Mouse (Mus musculus): Measurements from ENCODE around the gene Abtb2. TPM values are rescaled to one million over a fixed set of nuclear protein-coding genes. Genes with fewer than 3 reads are reported as not detected.

Gene Abtb2
- polyA plus RNA-seq, 1 experiment from 2014 or later = 10.5 TPM

GRCm38 (mm10) chr2:103659648-103660556 lies 93.8 kb downstream of the Abtb2 start:
- Histone ChIP-seq H3K4me2 (replicated peaks) (no peak overlapping the region), H3K27ac (peak overlapping the region; percentile 40; the same call in 1 of the 2 replicates), H3K4me1 (replicated peaks; ENCODE audit: control insufficient read depth, insufficient read depth, low read length) (peaks cover 11% of the 10 kb centered on the region), H3K9ac (no peak overlapping the region), H3K27me3 (ENCODE audit: control insufficient read depth, insufficient read depth, low read length) (no peaks in the 10 kb centered on the region), H3K4me3 (replicated peaks; ENCODE audit: low read length) (no peak overlapping the region), H3K36me3 (replicated peaks; ENCODE audit: control insufficient read depth, insufficient read depth) (no peaks in the 10 kb centered on the region), H3K9me3 (ENCODE audit: control insufficient read depth, low read length) (no peaks in the 10 kb centered on the region)
- 57% methylated on average over 15 of the region's 15 CpGs for WGBS
- DNase-seq (ENCODE audit: low spot score) (no peak), ATAC-seq (ENCODE audit: low FRiP score) (0 out of 2 replicates have a peak, but pooled peaks have one; percentile 27)

GRCm38 (mm10) chr2:103661696-103662095 lies 95.6 kb downstream of the Abtb2 start:
- ATAC-seq (ENCODE audit: low FRiP score) (no peak), DNase-seq (ENCODE audit: low spot score) (no peak)
- H3K27ac ChIP-seq = no peak overlapping the region
- H3K9ac ChIP-seq = no peak overlapping the region
- no peak overlapping the region for H3K4me3 ChIP-seq (replicated peaks; ENCODE audit: low read length)
- H3K4me1 ChIP-seq (replicated peaks; ENCODE audit: control insufficient read depth, insufficient read depth, low read length) = peaks cover 11% of the 10 kb centered on the region
- H3K9me3 ChIP-seq (ENCODE audit: control insufficient read depth, low read length) = no peaks in the 10 kb centered on the region
- H3K27me3 ChIP-seq (ENCODE audit: control insufficient read depth, insufficient read depth, low read length) = no peaks in the 10 kb centered on the region
- 36% methylated on average over 1 of the region's 1 CpGs for WGBS
- H3K4me2 ChIP-seq (replicated peaks) = no peak overlapping the region
- no peaks in the 10 kb centered on the region for H3K36me3 ChIP-seq (replicated peaks; ENCODE audit: control insufficient read depth, insufficient read depth)

- no peaks in the 10 kb centered on the region for H3K36me3 ChIP-seq (replicated peaks; ENCODE audit: control insufficient read depth, insufficient read depth)
- peaks cover 11% of the 10 kb centered on the region for H3K4me1 ChIP-seq (replicated peaks; ENCODE audit: control insufficient read depth, insufficient read depth, low read length)
- DNase-seq (ENCODE audit: low spot score) (no peak), ATAC-seq (ENCODE audit: low FRiP score) (no peak)
- H3K9me3 ChIP-seq (ENCODE audit: control insufficient read depth, low read length) = no peaks in the 10 kb centered on the region
- no peaks in the 10 kb centered on the region for H3K27me3 ChIP-seq (ENCODE audit: control insufficient read depth, insufficient read depth, low read length)
- 70% methylated on average over 4 of the region's 4 CpGs for whole genome bisulfite sequencing
- no peak overlapping the region for H3K9ac ChIP-seq
- no peak overlapping the region for H3K4me2 ChIP-seq (replicated peaks)
- H3K27ac ChIP-seq = no peak overlapping the region
- H3K4me3 ChIP-seq (replicated peaks; ENCODE audit: low read length) = no peak overlapping the region
These were observed 96.0 kb downstream of the Abtb2 start for GRCm38 (mm10) chr2:103662121-103662520.

GRCm38 (mm10) chr2:103664341-103664740 lies 98.2 kb downstream of the Abtb2 start:
- H3K9ac ChIP-seq = no peak overlapping the region
- H3K36me3 ChIP-seq (replicated peaks; ENCODE audit: control insufficient read depth, insufficient read depth) = no peaks in the 10 kb centered on the region
- H3K4me2 ChIP-seq (replicated peaks) = no peak overlapping the region
- WGBS = 87% methylated on average over 6 of the region's 6 CpGs
- H3K4me3 ChIP-seq (replicated peaks; ENCODE audit: low read length) = no peak overlapping the region
- H3K9me3 ChIP-seq (ENCODE audit: control insufficient read depth, low read length) = no peaks in the 10 kb centered on the region
- H3K4me1 ChIP-seq (replicated peaks; ENCODE audit: control insufficient read depth, insufficient read depth, low read length) = peaks cover 27% of the 10 kb centered on the region
- H3K27me3 ChIP-seq (ENCODE audit: control insufficient read depth, insufficient read depth, low read length) = no peaks in the 10 kb centered on the region
- DNase-seq (ENCODE audit: low spot score) (no peak), ATAC-seq (ENCODE audit: low FRiP score) (no peak)
- H3K27ac ChIP-seq = no peak overlapping the region

GRCm38 (mm10) chr2:103667962-103668815 lies 102.1 kb downstream of the Abtb2 start:
- H3K4me1 ChIP-seq (replicated peaks; ENCODE audit: control insufficient read depth, insufficient read depth, low read length) = peaks cover 23% of the 10 kb centered on the region
- no peak overlapping the region for H3K4me2 ChIP-seq (replicated peaks)
- no peak overlapping the region for H3K27ac ChIP-seq
- H3K36me3 ChIP-seq (replicated peaks; ENCODE audit: control insufficient read depth, insufficient read depth) = no peaks in the 10 kb centered on the region
- no peaks in the 10 kb centered on the region for H3K9me3 ChIP-seq (ENCODE audit: control insufficient read depth, low read length)
- no peaks in the 10 kb centered on the region for H3K27me3 ChIP-seq (ENCODE audit: control insufficient read depth, insufficient read depth, low read length)
- H3K4me3 ChIP-seq (replicated peaks; ENCODE audit: low read length) = no peak overlapping the region
- peak; percentile 64 for DNase-seq (ENCODE audit: low spot score)
- no peak overlapping the region for H3K9ac ChIP-seq
- peak; percentile 71; the same call in 1 of the 2 replicates for ATAC-seq (ENCODE audit: low FRiP score)
- WGBS = 55% methylated on average over 8 of the region's 8 CpGs

- Histone ChIP-seq H3K9ac (no peak overlapping the region), H3K4me3 (replicated peaks; ENCODE audit: low read length) (no peak overlapping the region), H3K4me2 (replicated peaks) (no peak overlapping the region), H3K27ac (no peak overlapping the region), H3K4me1 (replicated peaks; ENCODE audit: control insufficient read depth, insufficient read depth, low read length) (peaks cover 23% of the 10 kb centered on the region), H3K36me3 (replicated peaks; ENCODE audit: control insufficient read depth, insufficient read depth) (no peaks in the 10 kb centered on the region), H3K9me3 (ENCODE audit: control insufficient read depth, low read length) (no peaks in the 10 kb centered on the region), H3K27me3 (ENCODE audit: control insufficient read depth, insufficient read depth, low read length) (no peaks in the 10 kb centered on the region)
- ATAC-seq (ENCODE audit: low FRiP score) (no peak), DNase-seq (ENCODE audit: low spot score) (no peak)
- 75% methylated on average over 8 of the region's 8 CpGs for WGBS
These were observed 102.8 kb downstream of the Abtb2 start for GRCm38 (mm10) chr2:103668939-103669338.

GRCm38 (mm10) chr2:103669561-103669960 lies 103.5 kb downstream of the Abtb2 start:
- Histone ChIP-seq H3K4me3 (replicated peaks; ENCODE audit: low read length) (no peak overlapping the region), H3K4me2 (replicated peaks) (no peak overlapping the region), H3K4me1 (replicated peaks; ENCODE audit: control insufficient read depth, insufficient read depth, low read length) (peaks cover 23% of the 10 kb centered on the region), H3K36me3 (replicated peaks; ENCODE audit: control insufficient read depth, insufficient read depth) (no peaks in the 10 kb centered on the region), H3K27ac (no peak overlapping the region), H3K9ac (no peak overlapping the region), H3K9me3 (ENCODE audit: control insufficient read depth, low read length) (no peaks in the 10 kb centered on the region), H3K27me3 (ENCODE audit: control insufficient read depth, insufficient read depth, low read length) (no peaks in the 10 kb centered on the region)
- DNase-seq (ENCODE audit: low spot score) = no peak
- WGBS = 70% methylated on average over 4 of the region's 4 CpGs
- ATAC-seq (ENCODE audit: low FRiP score) = no peak

GRCm38 (mm10) chr2:103670276-103670680 lies 104.2 kb downstream of the Abtb2 start:
- 31% methylated on average over 3 of the region's 3 CpGs for WGBS
- DNase-seq (ENCODE audit: low spot score) (no peak), ATAC-seq (ENCODE audit: low FRiP score) (peak; percentile 47; the same call in 1 of the 2 replicates)
- Histone ChIP-seq H3K9ac (no peak overlapping the region), H3K27ac (no peak overlapping the region), H3K4me2 (replicated peaks) (no peak overlapping the region), H3K9me3 (ENCODE audit: control insufficient read depth, low read length) (no peaks in the 10 kb centered on the region), H3K4me3 (replicated peaks; ENCODE audit: low read length) (no peak overlapping the region), H3K4me1 (replicated peaks; ENCODE audit: control insufficient read depth, insufficient read depth, low read length) (peaks cover 23% of the 10 kb centered on the region), H3K36me3 (replicated peaks; ENCODE audit: control insufficient read depth, insufficient read depth) (no peaks in the 10 kb centered on the region), H3K27me3 (ENCODE audit: control insufficient read depth, insufficient read depth, low read length) (no peaks in the 10 kb centered on the region)

GRCm38 (mm10) chr2:103672573-103673119 lies 106.5 kb downstream of the Abtb2 start:
- ATAC-seq (ENCODE audit: low FRiP score) (no peak), DNase-seq (ENCODE audit: low spot score) (no peak)
- 80% methylated on average over 7 of the region's 7 CpGs for WGBS
- Histone ChIP-seq H3K9me3 (ENCODE audit: control insufficient read depth, low read length) (no peaks in the 10 kb centered on the region), H3K36me3 (replicated peaks; ENCODE audit: control insufficient read depth, insufficient read depth) (no peaks in the 10 kb centered on the region), H3K27me3 (ENCODE audit: control insufficient read depth, insufficient read depth, low read length) (no peaks in the 10 kb centered on the region), H3K4me2 (replicated peaks) (no peak overlapping the region), H3K4me1 (replicated peaks; ENCODE audit: control insufficient read depth, insufficient read depth, low read length) (peaks cover 23% of the 10 kb centered on the region), H3K9ac (no peak overlapping the region), H3K4me3 (replicated peaks; ENCODE audit: low read length) (no peak overlapping the region), H3K27ac (no peak overlapping the region)
